Mouse (Mus musculus): ENCODE data around the gene Tmem41b. TPM values are rescaled to one million over a fixed set of nuclear protein-coding genes. Genes with fewer than 3 reads are reported as not detected.
"Not testable (repeated sequence)": the region's sequence is repeated elsewhere in the genome, so short reads cannot be mapped to it uniquely, and the experiment has no call there.

Tmem41b gene
- 72.0 and 88.0 TPM in 2 replicates for polyA plus RNA-seq (2016; fragmentation: Nextera tagmentation; extraction: Ambion mirVana)

DNA sequence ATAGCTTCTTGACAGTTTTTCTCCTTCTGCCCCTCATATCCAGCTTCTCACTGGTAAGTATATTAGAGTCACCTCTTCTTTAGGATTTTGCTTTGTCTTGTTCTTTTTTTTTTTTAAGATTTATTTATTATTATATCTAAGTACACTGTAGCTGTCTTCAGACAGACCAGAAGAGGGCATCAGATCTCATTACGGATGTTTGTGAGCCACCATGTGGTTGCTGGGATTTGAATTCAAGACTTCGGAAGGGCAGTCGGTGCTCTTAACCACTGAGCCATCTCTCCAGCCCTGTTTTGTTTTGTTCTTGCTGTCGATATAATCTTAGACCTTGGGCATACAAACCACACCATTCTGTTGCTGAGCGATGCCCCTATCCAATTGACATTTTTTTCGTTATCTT is at the start of gene Tmem41b:
Gene Tmem41b, minus strand, starts transcription at position 155 of the 400 bp plus-strand sequence.
- Histone ChIP-seq H3K9ac (peak within 1 kb of the TSS; percentile 83), H3K4me2 (replicated peaks) (peak within 1 kb of the TSS; percentile 64), H3K4me1 (peaks cover 16% of the 10 kb centered on the region), H3K27ac (peak within 1 kb of the TSS; percentile 74), H3K4me3 (peak within 1 kb of the TSS; percentile 70)
- WGBS: 36% methylated on average over 6 of the region's 6 CpGs
- H3K27me3 ChIP-seq; ATAC-seq (ENCODE audit: low FRiP score); H3K36me3 ChIP-seq; H3K9me3 ChIP-seq (replicated peaks): not testable (repeated sequence)

DNA sequence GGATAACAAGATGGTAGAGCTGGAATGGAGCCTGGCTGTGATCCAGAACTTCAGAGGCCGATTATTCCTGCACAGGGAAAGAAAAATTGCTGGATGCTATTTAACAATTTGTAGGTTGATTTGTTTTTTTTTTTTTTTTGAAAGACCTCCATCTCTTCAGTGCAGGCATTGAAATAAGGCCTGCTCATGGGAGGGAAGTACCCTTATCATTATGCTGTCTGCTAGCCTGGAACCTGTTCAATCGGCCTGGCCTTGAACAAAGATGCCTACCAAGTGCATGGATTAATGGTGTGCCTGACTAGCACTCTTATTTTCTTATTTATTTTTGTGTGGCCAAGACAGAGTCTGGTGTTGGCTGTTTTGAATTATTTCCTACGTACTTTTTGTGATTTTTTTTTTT is 43.6 kb upstream of the Tmem41b start:
- WGBS: 87% methylated on average over 3 of the region's 3 CpGs
- H3K9ac ChIP-seq: no peak overlapping the region
- no peaks in the 10 kb centered on the region for H3K9me3 ChIP-seq (replicated peaks)
- H3K4me3 ChIP-seq: no peak overlapping the region
- ATAC-seq (ENCODE audit: low FRiP score): no peak
- H3K36me3 ChIP-seq: peaks cover 30% of the 10 kb centered on the region
- H3K27me3 ChIP-seq: no peaks in the 10 kb centered on the region
- no peak overlapping the region for H3K4me2 ChIP-seq (replicated peaks)
- no peaks in the 10 kb centered on the region for H3K4me1 ChIP-seq
- no peak overlapping the region for H3K27ac ChIP-seq

GRCm38 (mm10) chr7:110028826-110029225 is 42.1 kb upstream of the Tmem41b start:
- no peak for ATAC-seq (ENCODE audit: low FRiP score)
- H3K4me2 ChIP-seq (replicated peaks): no peak overlapping the region
- WGBS: 70% methylated on average over 1 of the region's 1 CpGs
- H3K27ac ChIP-seq: no peak overlapping the region
- peaks cover 31% of the 10 kb centered on the region for H3K36me3 ChIP-seq
- no peak overlapping the region for H3K9ac ChIP-seq
- no peaks in the 10 kb centered on the region for H3K9me3 ChIP-seq (replicated peaks)
- H3K4me3 ChIP-seq: no peak overlapping the region
- H3K4me1 ChIP-seq: no peaks in the 10 kb centered on the region
- H3K27me3 ChIP-seq: no peaks in the 10 kb centered on the region

DNA sequence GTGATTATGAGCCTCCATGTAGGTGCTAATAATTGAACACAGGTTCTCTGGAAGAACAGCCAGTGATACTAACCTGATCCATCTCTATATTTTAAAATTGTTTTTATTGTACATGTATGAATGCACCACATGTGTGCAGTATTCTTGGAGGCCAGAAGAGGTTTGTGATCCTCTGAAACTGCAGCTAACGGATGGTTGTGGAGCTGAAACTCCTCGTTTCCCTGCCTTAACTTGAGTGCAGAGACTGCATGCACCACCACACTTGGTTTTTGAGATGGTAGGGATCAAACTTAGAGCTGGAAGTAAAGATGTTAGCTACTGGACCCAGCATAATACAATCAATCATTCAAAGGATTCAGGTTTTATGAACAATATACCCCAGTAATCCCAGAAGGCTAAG is 39.9 kb upstream of the Tmem41b start:
- no peaks in the 10 kb centered on the region for H3K9me3 ChIP-seq (replicated peaks)
- ATAC-seq (ENCODE audit: low FRiP score): no peak

DNA sequence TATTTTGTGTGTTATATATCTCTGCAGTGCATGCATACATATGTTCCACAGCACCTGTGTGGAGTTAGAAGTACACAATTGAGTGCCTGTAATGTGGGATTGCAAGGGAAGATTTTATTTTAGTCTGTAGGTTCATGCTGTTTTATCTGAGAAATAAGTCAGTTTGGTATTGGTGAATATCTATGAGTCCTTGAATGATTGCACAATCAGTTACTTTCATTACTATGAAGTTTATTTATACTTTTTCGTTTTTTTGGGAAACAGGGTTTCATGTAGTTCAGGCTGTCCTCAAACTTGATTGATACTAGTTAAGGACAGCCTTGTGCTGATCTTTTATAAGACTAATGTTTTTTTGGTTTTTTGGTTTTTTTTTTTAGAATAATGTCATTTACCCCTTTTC is 36.8 kb upstream of the Tmem41b start:
- 94% methylated on average over 1 of the region's 1 CpGs for whole genome bisulfite sequencing
- Histone ChIP-seq H3K27me3 (no peaks in the 10 kb centered on the region), H3K4me2 (replicated peaks) (no peak overlapping the region), H3K36me3 (peaks cover 6% of the 10 kb centered on the region; the same call in 1 of the 2 replicates), H3K9ac (no peak overlapping the region), H3K4me1 (peaks cover 6% of the 10 kb centered on the region), H3K27ac (no peak overlapping the region), H3K4me3 (no peak overlapping the region), H3K9me3 (replicated peaks) (no peaks in the 10 kb centered on the region)
- no peak for ATAC-seq (ENCODE audit: low FRiP score)

More for the DNA sequence above, 39.9 kb upstream of the Tmem41b start:
- H3K4me1 ChIP-seq: no peaks in the 10 kb centered on the region
- no peaks in the 10 kb centered on the region for H3K27me3 ChIP-seq
- peaks cover 18% of the 10 kb centered on the region; the same call in 1 of the 2 replicates for H3K36me3 ChIP-seq
- H3K4me3 ChIP-seq: no peak overlapping the region
- no peak overlapping the region for H3K9ac ChIP-seq
- 85% methylated on average over 2 of the region's 2 CpGs for WGBS
- H3K4me2 ChIP-seq (replicated peaks): no peak overlapping the region
- H3K27ac ChIP-seq: no peak overlapping the region

DNA sequence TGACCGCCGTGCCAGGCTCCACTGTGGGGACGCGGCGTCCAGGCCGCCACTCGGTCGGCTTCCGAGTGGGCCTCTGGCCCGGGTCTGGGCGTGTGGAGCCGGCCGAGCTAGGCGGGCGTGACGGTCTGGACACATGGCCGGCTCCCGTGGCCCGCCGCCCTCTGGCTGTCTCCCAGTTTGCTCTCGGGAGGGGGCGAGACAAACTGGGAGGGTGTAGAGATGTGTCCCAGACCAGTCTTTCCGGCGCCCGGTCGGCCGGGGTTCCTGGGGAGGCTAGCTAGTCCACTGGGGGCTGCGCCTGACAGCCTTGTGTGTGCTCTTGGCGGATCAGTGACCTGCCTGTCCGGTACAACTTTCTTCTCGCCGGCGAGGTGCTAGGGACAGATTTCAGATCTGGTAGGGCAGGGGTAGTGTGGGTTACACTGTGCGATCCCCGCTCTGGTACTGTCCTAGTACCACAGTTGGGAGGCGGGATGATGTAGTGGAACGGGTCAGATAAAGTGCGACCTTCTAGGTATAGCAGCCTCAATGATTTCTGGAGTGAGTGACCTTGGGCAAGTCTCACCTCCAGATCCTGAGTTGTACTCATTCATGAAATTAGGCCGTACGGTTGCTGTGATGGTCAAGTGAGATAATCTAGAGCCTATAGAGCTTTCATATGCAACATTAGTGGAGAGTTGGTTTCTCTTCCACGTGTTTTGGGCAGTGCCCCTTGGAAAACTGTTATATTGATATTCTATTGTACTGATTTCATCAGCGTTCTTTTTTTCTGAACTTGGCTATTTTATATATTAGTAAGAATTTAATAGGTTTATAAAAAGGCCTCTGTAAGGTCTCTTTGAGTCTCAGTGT is 32.1 kb upstream of the Tmem41b start:
- ATAC-seq (ENCODE audit: low FRiP score): peak; percentile 87
- under 1% methylated on average over 32 of the region's 42 CpGs for WGBS
- Histone ChIP-seq H3K4me1 (peaks cover 6% of the 10 kb centered on the region), H3K27me3 (no peaks in the 10 kb centered on the region), H3K9ac (peak overlapping the region; percentile 97), H3K9me3 (replicated peaks) (no peaks in the 10 kb centered on the region), H3K27ac (peak overlapping the region; percentile 90), H3K36me3 (no peaks in the 10 kb centered on the region), H3K4me3 (peak overlapping the region; percentile 99), H3K4me2 (replicated peaks) (peak overlapping the region; percentile 92)

- peaks cover 6% of the 10 kb centered on the region for H3K4me1 ChIP-seq
- WGBS: under 1% methylated on average over 48 of the region's 48 CpGs
- H3K9me3 ChIP-seq (replicated peaks): no peaks in the 10 kb centered on the region
- peak within 1 kb of the TSS; percentile 92 for H3K4me2 ChIP-seq (replicated peaks)
- H3K4me3 ChIP-seq: peak within 1 kb of the TSS; percentile 99
- H3K9ac ChIP-seq: peak within 1 kb of the TSS; percentile 97
- peak within 1 kb of the TSS; percentile 90 for H3K27ac ChIP-seq
- peak; percentile 98 for ATAC-seq (ENCODE audit: low FRiP score)
- no peaks in the 10 kb centered on the region for H3K36me3 ChIP-seq
- H3K27me3 ChIP-seq: no peaks in the 10 kb centered on the region
Measured at GRCm38 (mm10) chr7:110018117-110018630, 31.4 kb upstream of the Tmem41b start, which contains the start of gene Ipo7. Ipo7 (plus strand) TSS chr7:110018274.

DNA sequence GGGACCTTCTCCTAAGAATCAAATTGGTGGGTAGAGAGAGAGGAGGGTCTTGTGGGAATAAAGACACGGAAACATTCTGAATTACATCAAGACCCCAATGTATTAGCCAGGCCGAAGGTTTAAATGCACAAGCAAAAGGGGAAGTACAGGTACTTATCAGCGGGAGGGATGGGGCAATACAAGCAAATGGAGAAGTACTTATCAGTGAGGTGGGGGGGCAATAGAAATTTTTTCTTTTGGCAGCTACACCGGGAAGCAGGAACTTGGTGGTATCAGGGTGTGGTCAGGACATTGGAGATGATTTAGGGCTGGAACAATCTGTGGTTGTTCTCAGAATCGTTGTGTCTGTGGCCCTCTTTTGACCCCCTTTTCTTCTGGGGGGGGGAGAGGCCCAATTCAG is 27.5 kb upstream of the Tmem41b start:
- Histone ChIP-seq H3K36me3 (no peaks in the 10 kb centered on the region), H3K9ac (no peak overlapping the region), H3K27me3 (no peaks in the 10 kb centered on the region), H3K4me2 (replicated peaks) (no peak overlapping the region), H3K9me3 (replicated peaks) (no peaks in the 10 kb centered on the region), H3K27ac (no peak overlapping the region), H3K4me3 (no peak overlapping the region), H3K4me1 (peaks cover 3% of the 10 kb centered on the region)
- no peak for ATAC-seq (ENCODE audit: low FRiP score)
- WGBS: 92% methylated on average over 5 of the region's 5 CpGs

GRCm38 (mm10) chr7:110011417-110011816 is 24.7 kb upstream of the Tmem41b start:
- no peak overlapping the region for H3K4me3 ChIP-seq
- no peaks in the 10 kb centered on the region for H3K9me3 ChIP-seq (replicated peaks)
- no peaks in the 10 kb centered on the region for H3K36me3 ChIP-seq
- no peaks in the 10 kb centered on the region for H3K4me1 ChIP-seq
- 47% methylated on average over 1 of the region's 1 CpGs for WGBS
- no peak overlapping the region for H3K9ac ChIP-seq
- H3K27ac ChIP-seq: no peak overlapping the region
- H3K4me2 ChIP-seq (replicated peaks): no peak overlapping the region
- ATAC-seq (ENCODE audit: low FRiP score): no peak
- H3K27me3 ChIP-seq: no peaks in the 10 kb centered on the region

DNA sequence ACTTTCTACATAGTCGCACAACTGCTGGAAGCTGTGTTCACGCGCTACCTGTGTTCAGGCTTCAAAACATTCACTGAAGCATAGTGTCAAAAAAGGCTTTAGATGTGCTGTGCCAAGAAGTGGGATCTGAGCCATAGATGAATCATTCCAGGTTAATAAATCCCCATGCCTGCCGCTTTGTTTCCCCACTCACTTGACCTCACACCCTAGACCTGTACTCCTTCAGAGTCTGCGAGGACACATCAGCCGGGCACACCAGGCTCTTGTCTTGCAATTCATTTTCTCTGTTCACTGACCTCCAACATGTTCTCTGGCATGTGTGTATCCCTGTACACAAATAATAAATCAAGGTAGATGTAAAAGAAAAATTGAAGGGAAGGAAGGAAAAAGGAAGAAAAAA is 22.4 kb upstream of the Tmem41b start:
- no peak for ATAC-seq (ENCODE audit: low FRiP score)

GRCm38 (mm10) chr7:110008513-110008912 is 21.8 kb upstream of the Tmem41b start:
- Histone ChIP-seq H3K4me3 (no peak overlapping the region), H3K27ac (no peak overlapping the region), H3K9me3 (replicated peaks) (no peaks in the 10 kb centered on the region), H3K4me2 (replicated peaks) (no peak overlapping the region), H3K27me3 (no peaks in the 10 kb centered on the region), H3K4me1 (no peaks in the 10 kb centered on the region), H3K36me3 (no peaks in the 10 kb centered on the region), H3K9ac (no peak overlapping the region)
- ATAC-seq (ENCODE audit: low FRiP score): no peak
- WGBS: 91% methylated on average over 1 of the region's 1 CpGs

More for the DNA sequence above, 22.4 kb upstream of the Tmem41b start:
- no peak overlapping the region for H3K4me2 ChIP-seq (replicated peaks)
- no peak overlapping the region for H3K9ac ChIP-seq
- 98% methylated on average over 6 of the region's 6 CpGs for WGBS
- H3K27ac ChIP-seq: no peak overlapping the region
- no peaks in the 10 kb centered on the region for H3K27me3 ChIP-seq
- H3K9me3 ChIP-seq (replicated peaks): no peaks in the 10 kb centered on the region
- no peaks in the 10 kb centered on the region for H3K36me3 ChIP-seq
- H3K4me3 ChIP-seq: no peak overlapping the region
- H3K4me1 ChIP-seq: no peaks in the 10 kb centered on the region

GRCm38 (mm10) chr7:110006471-110007195 is 19.9 kb upstream of the Tmem41b start:
- Histone ChIP-seq H3K9ac (no peak overlapping the region), H3K4me1 (no peaks in the 10 kb centered on the region), H3K27ac (no peak overlapping the region), H3K4me2 (replicated peaks) (no peak overlapping the region), H3K27me3 (no peaks in the 10 kb centered on the region), H3K36me3 (no peaks in the 10 kb centered on the region), H3K9me3 (replicated peaks) (no peaks in the 10 kb centered on the region), H3K4me3 (no peak overlapping the region)
- WGBS: 79% methylated on average over 5 of the region's 5 CpGs
- ATAC-seq (ENCODE audit: low FRiP score): no peak

Measured in hindbrain, embryonic 12.5 days (tissue).